Mouse (Mus musculus) splenic B cell, adult 2 months (primary cell): ENCODE results near the gene Kat2a.

Experiments used
- DNase-seq: peaks from one replicate; pipeline ENCODE4 v3.0.0-alpha.2; 2011; ENCODE audit warnings: low read depth, low spot score
- H3K27me3 ChIP-seq: 2 replicates; pipeline ENCODE4 v1.6.1; 2012; ENCODE audit warnings: mild to moderate bottlenecking, low read length, moderate library complexity, mixed read lengths; ENCODE audit not compliant: control insufficient read depth, poor library complexity, insufficient read depth, severe bottlenecking
- H3K36me3 ChIP-seq: 2 replicates; pipeline ENCODE4 v1.6.1; 2012; ENCODE audit warnings: mild to moderate bottlenecking, low read length, moderate library complexity, mixed read lengths; ENCODE audit not compliant: control insufficient read depth, poor library complexity, insufficient read depth, severe bottlenecking

The Kat2a gene

DNA sequence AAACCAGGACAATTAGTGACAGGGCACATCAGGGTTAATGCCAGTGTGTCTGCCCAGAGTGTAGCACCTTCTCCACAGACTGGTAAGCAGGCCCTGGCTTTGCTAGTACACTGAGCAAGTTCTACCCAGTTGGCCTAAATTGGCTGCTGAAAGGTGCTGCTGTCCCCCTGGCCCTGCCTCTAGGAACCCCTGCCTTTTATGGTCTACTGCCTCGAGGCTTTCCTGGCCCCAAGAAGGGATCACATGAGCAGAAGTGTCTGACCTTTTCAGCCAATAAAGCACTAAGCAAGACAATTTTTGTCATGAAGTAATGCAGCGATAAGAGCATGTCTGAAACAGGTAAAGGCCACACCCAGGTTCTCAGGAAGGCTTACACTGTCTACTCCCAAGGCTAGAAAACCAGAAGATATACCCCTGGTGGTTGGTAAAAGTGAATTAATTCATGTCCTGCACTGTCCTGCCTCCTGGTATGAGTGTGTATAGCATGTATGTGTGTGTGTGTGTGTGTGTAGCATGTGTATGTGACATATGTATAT, 10.3 kb upstream of the Kat2a start:
- Histone ChIP-seq H3K36me3 (peaks cover 3% of the 10 kb centered on the region), H3K27me3 (no peaks in the 10 kb centered on the region)
- no peak for DNase-seq

DNA sequence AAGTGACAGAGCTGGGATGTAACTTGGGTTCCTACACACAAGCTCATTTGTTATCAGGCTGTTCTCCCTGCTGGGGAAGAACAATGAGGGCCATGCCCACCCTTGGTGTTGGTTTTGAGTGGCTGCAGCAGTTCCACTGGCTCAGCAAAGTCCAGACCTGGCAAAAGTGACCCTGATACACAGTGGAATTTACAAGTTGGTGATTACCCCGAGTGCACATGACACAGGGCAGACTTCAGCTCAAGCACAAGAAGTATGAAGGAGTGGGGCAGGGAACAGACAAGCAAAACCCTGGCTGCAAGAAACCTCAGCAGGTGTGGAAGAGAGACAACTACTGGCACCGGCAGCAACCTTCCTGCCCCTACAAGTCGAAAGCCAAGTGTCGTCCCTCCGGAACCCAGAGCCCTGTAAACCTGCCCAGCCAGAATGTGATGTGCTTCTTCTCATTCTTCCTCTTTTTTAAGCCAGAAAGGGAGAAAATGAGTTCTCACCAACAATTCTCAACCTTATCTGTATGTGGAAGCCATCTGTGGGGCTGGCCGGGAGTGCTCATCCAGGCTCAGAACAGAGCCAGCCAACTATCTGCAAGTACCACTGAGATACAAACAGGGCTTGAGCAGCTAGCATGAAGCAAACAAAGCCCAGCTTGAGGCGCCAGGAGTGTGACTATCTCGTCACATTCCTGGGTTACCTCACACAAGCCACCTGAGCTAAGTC, 9.7 kb upstream of the Kat2a start:
- no peak for DNase-seq
- Histone ChIP-seq H3K36me3 (peaks cover 3% of the 10 kb centered on the region), H3K27me3 (no peaks in the 10 kb centered on the region)

DNA sequence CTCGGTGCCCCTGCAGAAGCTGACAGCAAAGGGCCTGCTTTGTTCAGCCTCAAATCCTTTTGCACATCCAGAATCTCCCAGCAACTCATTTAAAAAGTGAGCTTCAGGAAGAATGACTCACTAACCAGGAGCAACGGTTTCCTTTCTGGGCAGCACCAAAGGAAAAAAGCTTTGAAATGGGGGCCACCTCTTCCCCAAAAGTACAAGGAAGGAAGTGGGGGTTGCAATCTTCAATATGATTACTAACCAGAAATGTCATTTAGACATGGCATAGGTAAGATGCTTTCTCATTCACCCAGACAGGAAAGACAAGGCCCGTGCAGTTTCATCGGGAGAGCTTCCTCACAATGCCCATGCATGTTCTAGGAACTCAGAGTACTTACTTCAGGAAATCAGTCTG, 9.0 kb upstream of the Kat2a start:
- no peak for DNase-seq
- Histone ChIP-seq H3K27me3 (no peaks in the 10 kb centered on the region), H3K36me3 (peaks cover 3% of the 10 kb centered on the region)

DNA sequence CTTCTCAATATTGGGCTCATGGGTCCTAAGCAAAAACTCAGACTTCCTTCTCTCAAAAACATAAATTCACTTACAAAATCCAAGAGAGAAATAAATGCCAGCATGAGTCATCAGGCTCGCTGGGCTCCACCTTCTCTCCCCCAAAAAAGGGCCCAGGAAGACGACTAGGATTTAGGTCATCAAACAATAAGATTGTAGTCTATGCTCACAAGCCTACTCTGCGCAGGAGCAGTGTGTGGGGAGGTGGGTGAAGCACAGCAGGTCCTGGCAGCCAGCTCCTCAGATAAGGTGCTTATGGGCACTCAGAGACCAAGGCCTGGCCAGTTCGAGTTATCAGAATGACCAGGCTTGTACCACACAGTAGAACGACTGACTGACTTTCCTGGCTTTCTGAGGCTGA, 8.1 kb upstream of the Kat2a start:
- no peaks in the 10 kb centered on the region for H3K27me3 ChIP-seq
- no peak for DNase-seq
- H3K36me3 ChIP-seq = peaks cover 3% of the 10 kb centered on the region

DNA sequence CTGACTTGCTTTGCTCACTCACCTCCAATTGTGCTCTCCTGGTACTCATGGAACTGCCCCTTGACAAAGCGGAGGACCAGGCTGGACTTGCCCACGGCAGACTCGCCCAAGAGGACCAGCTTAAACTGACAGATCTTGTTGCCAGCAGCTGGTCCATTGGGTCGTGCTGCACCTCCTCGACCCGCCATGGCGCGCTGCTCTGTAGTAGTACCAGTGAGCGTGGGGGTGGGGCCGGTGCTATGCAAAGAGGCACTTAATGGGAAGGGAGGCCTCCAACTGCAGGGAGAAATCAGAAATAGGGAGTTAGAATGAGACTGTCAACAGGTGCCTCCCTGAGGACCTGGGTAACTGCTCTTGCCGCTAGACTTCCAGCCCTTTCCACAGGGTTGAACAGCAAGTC, 7.6 kb upstream of the Kat2a start:
- no peaks in the 10 kb centered on the region for H3K27me3 ChIP-seq
- DNase-seq = no peak
- peaks cover 3% of the 10 kb centered on the region for H3K36me3 ChIP-seq

DNA sequence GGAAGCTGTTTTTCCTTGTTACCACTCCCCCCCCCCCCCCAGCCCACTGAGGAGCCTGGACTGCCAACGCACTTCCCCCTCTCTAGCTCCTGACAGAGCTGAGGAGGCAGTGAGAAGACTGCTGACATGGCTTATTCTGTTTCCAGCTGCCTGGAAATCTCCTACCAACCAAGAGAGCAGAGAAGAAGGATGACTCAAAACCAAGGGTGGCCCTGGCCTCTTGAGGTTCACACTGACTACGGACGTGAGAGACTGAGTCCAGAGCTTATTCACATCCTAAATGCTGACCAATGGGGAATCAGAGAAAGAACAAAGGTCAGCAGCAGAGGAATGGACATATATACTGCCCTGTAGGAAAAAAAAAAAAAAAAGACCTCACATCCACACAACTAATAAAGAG, 7.0 kb upstream of the Kat2a start:
- Histone ChIP-seq H3K27me3 (no peaks in the 10 kb centered on the region), H3K36me3 (peaks cover 3% of the 10 kb centered on the region)
- no peak for DNase-seq

DNA sequence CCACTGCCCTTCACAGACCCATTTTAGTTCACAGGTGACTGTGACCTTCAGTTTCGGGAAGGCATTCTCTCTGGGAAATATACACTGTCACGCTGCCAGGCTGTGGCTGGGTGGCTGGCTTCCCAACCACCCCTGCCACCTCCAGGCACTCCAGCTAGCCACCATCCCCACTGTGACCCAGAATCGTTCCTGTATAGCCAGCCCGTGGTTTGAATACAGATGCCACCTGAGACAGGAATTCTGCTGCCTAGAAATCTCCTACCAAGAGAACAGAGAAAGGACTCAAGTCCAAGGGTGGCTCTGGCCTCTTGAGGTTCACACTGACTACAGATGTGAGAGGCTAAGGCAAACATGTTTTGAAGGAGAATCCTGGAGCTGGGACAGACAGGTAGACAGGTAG, 6.6 kb upstream of the Kat2a start:
- peaks cover 3% of the 10 kb centered on the region for H3K36me3 ChIP-seq
- H3K27me3 ChIP-seq = no peaks in the 10 kb centered on the region
- no peak for DNase-seq

DNA sequence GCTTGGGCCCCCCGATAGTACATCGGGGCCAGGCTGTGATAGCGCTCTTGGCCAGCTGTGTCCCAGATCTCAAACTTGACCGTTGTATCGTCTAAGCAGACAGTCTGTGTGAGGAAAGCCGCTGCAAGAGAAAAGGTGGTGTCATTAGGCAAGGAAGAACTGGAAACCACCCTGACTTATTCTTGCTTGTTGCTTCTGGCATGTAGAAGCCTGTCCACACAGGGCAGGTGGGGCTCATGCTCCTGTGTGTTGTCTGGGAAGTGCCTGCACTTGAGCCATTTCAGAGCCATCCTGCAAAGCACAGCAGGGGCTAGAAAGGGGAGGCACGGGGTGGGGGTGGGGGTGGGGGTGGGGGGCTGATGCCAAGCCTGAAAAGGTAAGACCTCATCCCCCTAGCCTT, 6.2 kb upstream of the Kat2a start:
- no peak for DNase-seq
- Histone ChIP-seq H3K36me3 (peaks cover 3% of the 10 kb centered on the region), H3K27me3 (no peaks in the 10 kb centered on the region)

DNA sequence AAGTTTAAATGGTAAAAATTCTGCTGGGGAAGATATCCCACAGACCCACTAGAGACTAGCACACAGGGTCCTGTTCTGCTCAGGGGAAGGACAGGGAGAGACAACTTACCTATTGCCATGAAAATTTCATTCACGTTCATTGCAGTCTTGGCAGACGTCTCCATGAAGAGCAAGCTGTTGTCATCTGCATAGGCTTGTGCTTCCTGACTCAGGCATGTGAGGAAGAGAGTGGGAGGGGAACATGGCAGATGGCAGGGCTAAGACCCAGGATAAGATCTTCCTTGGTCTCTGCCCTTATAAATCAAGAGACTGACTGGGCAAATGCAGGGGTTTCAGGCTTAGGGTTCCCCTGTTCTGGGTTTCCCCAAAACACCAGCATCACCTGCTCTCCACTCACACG, 4.4 kb upstream of the Kat2a start:
- DNase-seq = no peak
- Histone ChIP-seq H3K27me3 (no peaks in the 10 kb centered on the region), H3K36me3 (peaks cover 3% of the 10 kb centered on the region)

DNA sequence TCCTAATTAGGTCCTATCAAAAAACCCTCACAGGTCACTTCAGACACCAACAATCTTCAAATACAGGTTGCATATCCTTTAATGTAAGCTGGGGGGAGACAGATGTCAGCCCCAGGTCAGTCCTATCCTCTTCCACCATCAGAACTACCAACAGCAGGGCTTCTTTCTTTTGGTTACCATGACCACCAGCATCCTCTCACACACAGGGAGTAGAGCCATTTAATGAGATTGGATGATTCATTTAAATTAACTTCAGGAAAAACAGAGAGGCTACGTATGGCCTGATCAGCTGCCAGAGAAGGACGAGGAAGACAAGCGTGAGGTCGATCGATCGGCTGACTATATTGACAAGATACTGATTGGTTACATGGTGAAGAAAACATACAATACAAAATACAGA, 2.7 kb upstream of the Kat2a start:
- peaks cover 3% of the 10 kb centered on the region for H3K36me3 ChIP-seq
- no peak for DNase-seq
- no peaks in the 10 kb centered on the region for H3K27me3 ChIP-seq

DNA sequence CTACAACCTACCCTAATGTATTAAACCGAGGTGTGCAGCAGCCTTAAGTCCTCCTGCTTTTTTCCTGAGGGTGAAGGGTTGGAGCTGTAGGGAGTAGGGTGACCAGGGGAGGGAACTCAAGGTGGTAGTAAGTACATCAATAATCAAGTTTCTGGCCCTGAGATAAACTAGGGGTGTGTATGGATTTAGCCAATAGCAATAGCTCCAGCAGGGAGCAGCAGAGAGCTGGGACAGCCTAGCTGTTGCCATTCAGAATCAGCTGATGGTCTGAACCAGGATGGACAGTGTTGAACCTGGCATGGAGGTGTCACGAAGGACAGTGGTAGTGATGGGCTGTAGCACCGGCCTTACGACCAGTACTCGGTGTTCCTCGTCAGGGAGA, 2.3 kb upstream of the Kat2a start:
- peak; percentile 82 for DNase-seq
- Histone ChIP-seq H3K36me3 (peaks cover 3% of the 10 kb centered on the region), H3K27me3 (no peaks in the 10 kb centered on the region)

DNA sequence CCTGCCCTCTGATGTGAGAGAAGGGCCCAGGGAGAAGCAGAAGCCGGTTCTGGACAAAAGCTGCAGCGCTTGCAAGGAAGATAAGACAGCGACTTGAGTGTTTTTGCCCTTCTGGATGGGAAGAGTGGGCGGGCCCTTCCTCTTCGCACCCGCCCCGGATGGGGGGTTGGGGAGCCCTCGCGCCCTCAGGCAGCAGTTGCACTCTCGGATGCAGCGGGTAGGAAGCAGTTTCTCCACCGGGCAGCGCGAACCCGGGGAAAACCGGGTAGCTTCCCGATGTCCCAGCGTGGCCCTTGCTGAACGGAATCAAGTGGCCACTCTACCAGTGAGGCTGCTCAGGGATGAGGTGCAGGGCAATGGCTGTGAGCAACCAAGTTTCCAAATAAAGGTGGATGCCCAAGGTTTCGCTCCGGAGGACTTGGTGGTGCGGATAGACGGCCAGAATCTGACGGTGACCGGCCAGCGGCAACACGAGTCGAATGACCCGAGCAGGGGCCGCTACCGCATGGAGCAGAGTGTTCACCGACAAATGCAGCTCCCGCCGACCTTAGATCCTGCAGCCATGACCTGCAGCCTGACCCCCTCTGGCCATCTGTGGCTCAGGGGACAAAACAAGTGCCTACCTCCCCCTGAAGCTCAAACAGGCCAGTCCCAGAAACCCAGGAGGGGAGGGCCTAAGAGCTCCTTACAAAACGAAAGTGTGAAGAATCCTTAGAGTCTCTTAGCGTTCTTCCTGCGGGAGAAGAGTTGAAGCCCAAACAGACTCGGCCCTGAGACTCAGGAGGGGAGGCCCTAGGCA, 1.7 kb upstream of the Kat2a start, which contains the start of gene Hspb9:
TSS of gene Hspb9 (plus strand) at position 116 of the 799 bp plus-strand sequence.
- Histone ChIP-seq H3K27me3 (no peaks in the 10 kb centered on the region), H3K36me3 (peaks cover 3% of the 10 kb centered on the region)
- DNase-seq = peak; percentile 54

DNA sequence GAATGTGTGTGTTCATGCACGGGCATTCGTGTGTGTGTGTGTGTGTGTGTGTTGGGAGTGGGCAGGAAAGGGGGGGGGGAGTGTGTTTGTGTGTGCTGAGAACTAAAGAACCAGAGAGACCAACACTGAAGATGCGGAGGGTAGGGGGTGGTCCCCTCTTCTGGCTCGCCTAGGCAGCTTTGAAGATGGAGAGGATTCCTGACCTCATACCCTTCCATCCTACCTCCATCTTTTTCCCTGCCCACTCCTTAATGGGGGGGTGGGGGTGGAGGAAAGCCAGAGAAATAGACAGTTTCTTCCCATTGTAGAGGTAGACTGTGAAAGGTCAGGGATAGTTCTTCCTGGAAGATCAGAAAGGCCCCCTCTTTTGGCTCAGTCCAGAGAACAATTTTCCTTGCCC, 909 bp upstream of the Kat2a start:
- Histone ChIP-seq H3K36me3 (no peaks in the 10 kb centered on the region; the same call in none of the 2 replicates), H3K27me3 (no peaks in the 10 kb centered on the region)
- DNase-seq = no peak

DNA sequence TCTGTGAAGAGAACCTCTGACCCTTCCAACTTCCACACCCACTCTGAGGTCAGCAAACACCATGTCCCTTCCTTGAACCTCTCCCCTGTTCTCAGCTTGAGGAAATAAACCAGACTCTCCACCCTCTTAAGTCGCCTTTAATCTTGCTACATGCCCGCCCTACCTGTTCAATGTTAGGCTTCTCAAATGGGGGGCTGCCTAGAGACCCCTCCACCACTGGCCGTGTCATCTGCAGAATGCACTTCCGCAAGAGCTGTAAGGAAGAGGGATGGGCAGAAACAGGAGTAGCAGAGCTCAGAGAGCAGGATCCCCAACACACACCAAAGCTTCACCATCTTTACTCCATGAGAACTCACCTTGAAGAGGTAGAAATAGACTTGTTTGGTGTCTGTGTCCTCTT, 1.3 kb downstream of the Kat2a start:
- no peak for DNase-seq
- Histone ChIP-seq H3K36me3 (no peaks in the 10 kb centered on the region; the same call in 1 of the 2 replicates), H3K27me3 (no peaks in the 10 kb centered on the region)

DNA sequence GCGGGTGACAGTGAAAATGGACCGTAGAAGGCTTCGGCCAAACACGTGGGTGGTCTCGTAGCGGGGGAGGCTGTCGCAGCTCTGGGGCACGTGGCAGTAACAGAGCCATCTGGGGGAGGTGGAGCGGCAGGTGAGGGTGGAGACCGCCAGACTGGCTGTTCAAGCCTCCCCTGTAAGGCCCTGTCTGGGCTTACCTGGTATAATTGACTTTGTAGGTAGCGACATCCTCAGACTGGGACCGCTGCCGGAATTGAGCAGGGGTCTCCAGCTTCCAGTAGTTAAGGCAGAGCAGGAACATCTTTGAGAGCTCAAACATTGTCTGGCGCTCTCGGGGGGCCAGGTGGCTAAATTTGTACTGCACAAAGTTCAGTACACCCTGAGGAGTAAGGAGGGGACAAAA, 1.7 kb downstream of the Kat2a start:
- Histone ChIP-seq H3K36me3 (no peaks in the 10 kb centered on the region; the same call in 1 of the 2 replicates), H3K27me3 (no peaks in the 10 kb centered on the region)
- no peak for DNase-seq
